Mouse (Mus musculus): ENCODE data around the gene Sirt5. TPM values are rescaled to one million over a fixed set of nuclear protein-coding genes. Genes with fewer than 3 reads are reported as not detected.

Sirt5 gene
- polyA plus RNA-seq, 1 experiment from 2014 or later = 22.5 TPM

DNA sequence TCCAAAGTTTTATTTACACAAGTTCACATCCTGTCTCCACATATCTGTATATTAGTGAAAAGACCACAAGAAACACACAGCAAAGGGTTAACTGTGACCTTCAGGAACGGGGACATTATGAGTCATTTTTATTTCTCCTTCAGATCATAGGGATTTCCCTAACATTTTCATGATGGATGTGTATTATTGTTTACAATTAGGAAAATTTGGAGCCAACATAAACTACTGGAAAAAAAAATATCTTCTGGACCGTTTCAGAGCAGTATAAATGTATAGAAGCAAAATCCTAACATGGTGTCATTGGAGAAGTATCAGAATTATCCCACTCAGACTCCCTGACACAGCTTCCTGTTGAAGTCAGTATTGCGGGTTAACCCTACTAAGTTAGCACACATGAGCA is 14.7 kb downstream of the Sirt5 start:
- ATAC-seq (ENCODE audit: borderline replicate concordance, extremely low read depth, low FRiP score, low TSS enrichment) = no peak
- WGBS = 40% methylated on average over 3 of the region's 3 CpGs
- Histone ChIP-seq H3K4me2 (no peak overlapping the region), H3K36me3 (peaks cover 17% of the 10 kb centered on the region; the same call in 1 of the 2 replicates), H3K9me3 (no peaks in the 10 kb centered on the region), H3K9ac (no peak overlapping the region), H3K4me1 (no peaks in the 10 kb centered on the region), H3K27me3 (no peaks in the 10 kb centered on the region), H3K4me3 (no peak overlapping the region), H3K27ac (no peak overlapping the region)

DNA sequence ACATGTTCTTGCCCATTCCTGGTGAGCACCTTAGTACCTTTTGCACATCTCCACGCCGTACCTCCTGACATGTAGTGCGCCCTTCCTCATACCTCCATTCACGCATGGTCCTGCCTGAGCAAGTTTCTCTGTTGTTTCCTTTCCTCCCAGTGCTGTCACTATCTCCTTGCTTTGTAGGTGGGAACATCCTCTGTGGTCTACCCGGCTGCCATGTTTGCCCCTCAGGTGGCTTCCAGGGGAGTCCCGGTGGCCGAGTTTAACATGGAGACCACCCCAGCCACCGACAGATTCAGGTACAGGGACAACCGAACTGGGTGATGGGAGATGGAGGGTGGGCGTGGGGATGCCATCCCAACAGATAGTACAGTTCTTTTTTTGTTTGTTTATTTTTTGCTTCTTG is 20.0 kb downstream of the Sirt5 start:
- H3K9ac ChIP-seq = no peak overlapping the region
- H3K4me3 ChIP-seq = no peak overlapping the region
- ATAC-seq (ENCODE audit: borderline replicate concordance, extremely low read depth, low FRiP score, low TSS enrichment) = no peak
- WGBS = 96% methylated on average over 10 of the region's 10 CpGs
- H3K9me3 ChIP-seq = no peaks in the 10 kb centered on the region
- no peak overlapping the region for H3K27ac ChIP-seq
- H3K36me3 ChIP-seq = peaks cover 3% of the 10 kb centered on the region; the same call in 1 of the 2 replicates
- no peak overlapping the region for H3K4me2 ChIP-seq
- H3K27me3 ChIP-seq = no peaks in the 10 kb centered on the region
- no peaks in the 10 kb centered on the region for H3K4me1 ChIP-seq

DNA sequence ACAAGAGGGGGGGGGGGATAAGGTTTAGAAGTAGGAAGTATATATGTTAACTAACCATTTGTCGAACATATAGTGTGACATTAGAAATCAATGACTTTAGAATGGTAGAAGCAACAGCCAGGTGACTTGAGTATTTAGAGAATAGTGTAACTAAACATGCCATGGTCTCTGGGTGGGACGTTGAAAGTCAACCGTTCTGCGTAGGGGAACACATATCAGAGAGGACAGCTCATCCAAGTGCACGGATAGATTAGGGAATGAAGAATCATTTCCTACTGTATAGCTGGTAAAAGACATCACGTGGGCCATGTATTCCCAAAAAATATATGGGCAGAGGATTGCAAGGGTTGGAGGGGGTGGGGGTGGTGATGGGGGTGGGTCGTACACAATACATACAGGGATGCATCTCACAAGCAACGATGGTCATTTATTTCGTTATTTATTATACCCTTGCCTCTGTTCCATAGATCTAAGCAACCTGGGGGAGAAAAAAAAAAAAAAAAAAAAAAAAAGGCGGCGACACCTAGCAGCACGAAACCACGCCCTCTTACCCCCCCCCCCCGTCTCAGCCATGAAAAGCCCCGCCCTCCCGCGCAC is 32.5 kb downstream of the Sirt5 start:
- 0 out of 2 replicates have a peak overlapping the region, but pooled peaks have one; percentile 95 for H3K27ac ChIP-seq
- peaks cover 32% of the 10 kb centered on the region for H3K36me3 ChIP-seq
- no peak overlapping the region for H3K9ac ChIP-seq
- H3K4me1 ChIP-seq = peaks cover 8% of the 10 kb centered on the region
- no peaks in the 10 kb centered on the region for H3K27me3 ChIP-seq
- WGBS = 48% methylated on average over 14 of the region's 17 CpGs
- H3K4me3 ChIP-seq = peak overlapping the region; percentile 80
- H3K4me2 ChIP-seq = peak overlapping the region; percentile 74
- ATAC-seq (ENCODE audit: borderline replicate concordance, extremely low read depth, low FRiP score, low TSS enrichment) = no peak
- no peaks in the 10 kb centered on the region for H3K9me3 ChIP-seq

DNA sequence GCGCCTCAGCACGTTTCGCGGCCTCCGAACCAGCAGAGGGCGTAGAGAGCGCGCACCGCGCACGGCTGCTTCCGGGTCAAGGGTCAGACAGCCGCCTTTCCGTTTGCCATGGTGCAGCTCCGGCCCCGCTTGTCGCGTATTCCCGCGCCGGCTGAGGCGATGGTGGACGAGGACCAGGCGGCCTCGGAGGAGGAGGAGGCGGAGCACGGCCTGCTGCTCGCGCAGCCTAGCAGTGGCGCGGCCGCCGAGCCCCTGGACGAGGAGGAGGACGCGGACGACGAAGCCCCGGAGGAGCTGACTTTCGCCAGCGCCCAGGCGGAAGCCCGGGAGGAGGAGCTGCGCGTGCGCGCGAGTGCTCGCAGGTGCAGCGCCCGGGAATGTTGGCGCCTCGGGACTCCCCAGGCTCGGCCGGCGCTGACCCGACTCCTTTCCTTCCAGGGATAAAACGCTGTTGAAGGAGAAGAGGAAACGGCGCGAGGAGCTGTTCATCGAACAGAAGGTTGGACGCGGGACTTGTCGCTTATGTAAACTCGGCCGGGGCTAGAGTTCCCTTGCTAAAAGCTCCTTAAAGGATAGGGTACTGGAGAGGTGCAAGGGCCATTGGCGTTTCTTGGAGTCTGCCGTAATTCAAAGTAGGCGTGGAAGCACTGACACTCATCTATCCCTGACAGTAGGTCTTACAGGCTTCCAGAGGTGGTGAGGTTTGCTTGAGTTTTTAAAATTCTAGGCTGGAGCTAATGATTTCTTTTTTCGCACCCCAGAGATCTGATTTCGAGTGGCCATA is 33.2 kb downstream of the Sirt5 start, which contains the start of gene Nol7:
TSS of gene Nol7 (plus strand) at position 94 of the 784 bp plus-strand sequence.
- Histone ChIP-seq H3K4me1 (peaks cover 8% of the 10 kb centered on the region), H3K9ac (peak within 1 kb of the TSS; percentile 83), H3K27me3 (no peaks in the 10 kb centered on the region), H3K36me3 (peaks cover 35% of the 10 kb centered on the region), H3K4me2 (peak within 1 kb of the TSS; percentile 74), H3K4me3 (peak within 1 kb of the TSS; percentile 80), H3K27ac (peak within 1 kb of the TSS; percentile 95), H3K9me3 (no peaks in the 10 kb centered on the region)
- peak; percentile 92 for ATAC-seq (ENCODE audit: borderline replicate concordance, extremely low read depth, low FRiP score, low TSS enrichment)
- WGBS = 1% methylated on average over 72 of the region's 72 CpGs

DNA sequence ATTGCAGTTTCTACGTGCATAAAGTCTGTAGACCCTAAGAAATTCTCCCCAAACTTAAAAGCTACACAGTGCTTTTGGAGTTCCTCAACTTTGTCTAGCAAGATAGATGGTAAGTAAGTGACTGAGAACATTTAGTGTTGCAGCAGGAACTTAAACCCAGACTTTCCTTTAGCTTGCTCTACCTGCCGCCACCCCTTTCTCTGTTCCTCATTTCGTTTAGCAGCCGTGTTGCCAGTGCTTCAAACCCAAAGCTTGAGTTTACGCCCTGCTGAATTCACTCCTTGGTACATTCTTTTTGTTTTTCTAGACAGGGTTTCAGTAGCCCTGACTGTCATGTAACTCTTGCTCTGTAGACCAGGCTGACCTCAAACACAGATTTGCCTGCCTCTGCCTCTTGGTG is 34.3 kb downstream of the Sirt5 start:
- Histone ChIP-seq H3K9me3 (no peaks in the 10 kb centered on the region), H3K27me3 (no peaks in the 10 kb centered on the region), H3K27ac (no peak overlapping the region), H3K36me3 (peaks cover 40% of the 10 kb centered on the region), H3K4me1 (peaks cover 8% of the 10 kb centered on the region), H3K4me2 (peak overlapping the region; percentile 74), H3K9ac (no peak overlapping the region), H3K4me3 (no peak overlapping the region)
- ATAC-seq (ENCODE audit: borderline replicate concordance, extremely low read depth, low FRiP score, low TSS enrichment) = no peak
- 83% methylated on average over 5 of the region's 5 CpGs for WGBS

DNA sequence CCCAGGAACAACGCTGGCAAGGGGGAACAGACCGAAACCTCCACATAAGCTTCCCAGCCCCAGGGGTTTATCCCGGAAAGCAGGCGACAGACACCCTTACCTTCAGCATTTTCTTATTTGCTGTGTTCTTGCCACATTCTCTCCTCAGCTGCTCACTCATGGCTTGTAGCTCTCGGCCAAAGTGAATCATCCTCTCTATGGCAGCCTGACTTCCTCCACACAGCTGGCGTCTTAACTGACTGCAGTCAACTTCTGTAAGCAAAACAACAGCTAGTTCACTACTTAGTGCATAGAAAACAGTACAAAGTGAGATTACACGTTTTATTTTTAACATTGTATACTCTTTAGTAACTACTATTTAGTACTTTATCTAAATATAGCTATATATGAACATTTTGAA is 47.0 kb downstream of the Sirt5 start:
- no peak overlapping the region for H3K4me3 ChIP-seq
- H3K27ac ChIP-seq = no peak overlapping the region
- H3K4me2 ChIP-seq = no peak overlapping the region
- H3K36me3 ChIP-seq = peaks cover 66% of the 10 kb centered on the region
- no peaks in the 10 kb centered on the region for H3K4me1 ChIP-seq
- no peaks in the 10 kb centered on the region for H3K27me3 ChIP-seq
- 88% methylated on average over 7 of the region's 7 CpGs for WGBS
- H3K9me3 ChIP-seq = no peaks in the 10 kb centered on the region
- H3K9ac ChIP-seq = no peak overlapping the region
- no peak for ATAC-seq (ENCODE audit: borderline replicate concordance, extremely low read depth, low FRiP score, low TSS enrichment)

DNA sequence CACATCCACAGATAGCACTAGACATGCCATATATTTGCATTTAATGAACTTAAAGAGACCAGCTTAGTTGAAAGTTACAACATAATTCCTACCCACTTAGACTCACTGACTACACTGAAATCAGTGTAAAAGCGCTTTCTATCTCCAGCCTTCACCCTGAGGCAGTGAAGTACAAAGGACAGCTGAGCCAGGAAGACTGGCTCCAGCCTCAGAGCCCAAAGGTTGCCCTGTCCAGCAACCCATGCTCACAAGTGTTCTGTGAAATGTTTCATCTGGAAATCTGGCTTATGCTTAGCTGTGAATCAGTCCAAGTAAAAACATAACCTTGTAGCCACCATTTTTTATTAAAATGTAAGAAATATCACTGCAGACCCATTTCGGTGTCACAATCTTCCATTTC is 48.3 kb downstream of the Sirt5 start:
- H3K36me3 ChIP-seq = peaks cover 60% of the 10 kb centered on the region
- no peak overlapping the region for H3K4me3 ChIP-seq
- H3K4me1 ChIP-seq = no peaks in the 10 kb centered on the region
- H3K9ac ChIP-seq = no peak overlapping the region
- 93% methylated on average over 2 of the region's 2 CpGs for WGBS
- no peaks in the 10 kb centered on the region for H3K27me3 ChIP-seq
- no peak overlapping the region for H3K4me2 ChIP-seq
- H3K27ac ChIP-seq = no peak overlapping the region
- no peak for ATAC-seq (ENCODE audit: borderline replicate concordance, extremely low read depth, low FRiP score, low TSS enrichment)
- H3K9me3 ChIP-seq = no peaks in the 10 kb centered on the region

DNA sequence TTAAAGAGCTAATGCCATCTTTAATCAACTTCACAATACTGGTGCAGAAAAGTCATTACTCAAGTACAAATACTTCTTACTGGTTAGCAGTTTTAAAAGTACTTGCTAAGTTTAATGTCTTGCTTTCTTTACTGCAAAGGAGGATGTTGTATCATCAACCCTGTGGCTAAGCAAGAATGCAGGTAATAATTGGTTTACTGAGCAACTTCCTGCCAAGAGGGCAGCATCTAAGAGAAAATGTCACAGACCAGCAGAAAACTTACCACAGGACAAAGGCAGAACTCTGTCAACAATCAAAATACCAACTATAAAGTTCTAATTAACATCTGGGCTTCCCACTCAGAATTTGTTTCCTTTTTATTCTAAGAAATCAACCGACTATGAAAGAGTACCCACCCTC is 50.0 kb downstream of the Sirt5 start:
- H3K27ac ChIP-seq = no peak overlapping the region
- no peaks in the 10 kb centered on the region for H3K9me3 ChIP-seq
- H3K4me2 ChIP-seq = no peak overlapping the region
- WGBS = 77% methylated on average over 1 of the region's 1 CpGs
- no peaks in the 10 kb centered on the region for H3K4me1 ChIP-seq
- peaks cover 68% of the 10 kb centered on the region for H3K36me3 ChIP-seq
- no peak for ATAC-seq (ENCODE audit: borderline replicate concordance, extremely low read depth, low FRiP score, low TSS enrichment)
- no peak overlapping the region for H3K4me3 ChIP-seq
- H3K27me3 ChIP-seq = no peaks in the 10 kb centered on the region
- H3K9ac ChIP-seq = no peak overlapping the region

DNA sequence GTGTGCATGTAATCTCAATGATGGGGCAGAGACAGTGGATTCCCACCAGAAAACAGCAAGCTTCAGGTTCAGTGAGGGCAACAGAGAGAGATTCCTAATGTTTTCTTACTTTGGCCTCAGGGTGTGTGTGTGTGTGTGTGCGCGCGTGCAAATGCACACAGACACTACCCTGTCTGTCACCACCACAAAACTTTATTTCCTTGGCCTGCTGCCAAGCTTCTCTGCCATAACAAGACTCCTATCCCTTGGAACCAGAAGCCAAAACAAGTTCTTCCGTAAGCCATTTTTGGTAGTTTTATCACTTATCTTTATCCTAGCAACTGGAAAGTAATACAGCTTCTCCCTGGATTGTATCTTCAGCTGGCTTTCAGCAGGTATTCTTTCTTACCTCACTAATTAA is 63.1 kb downstream of the Sirt5 start:
- H3K36me3 ChIP-seq = peaks cover 13% of the 10 kb centered on the region
- H3K27ac ChIP-seq = no peak overlapping the region
- H3K4me1 ChIP-seq = no peaks in the 10 kb centered on the region
- no peaks in the 10 kb centered on the region for H3K27me3 ChIP-seq
- 81% methylated on average over 4 of the region's 4 CpGs for WGBS
- ATAC-seq (ENCODE audit: borderline replicate concordance, extremely low read depth, low FRiP score, low TSS enrichment) = no peak
- no peak overlapping the region for H3K4me2 ChIP-seq
- H3K4me3 ChIP-seq = no peak overlapping the region
- no peak overlapping the region for H3K9ac ChIP-seq
- H3K9me3 ChIP-seq = no peaks in the 10 kb centered on the region

DNA sequence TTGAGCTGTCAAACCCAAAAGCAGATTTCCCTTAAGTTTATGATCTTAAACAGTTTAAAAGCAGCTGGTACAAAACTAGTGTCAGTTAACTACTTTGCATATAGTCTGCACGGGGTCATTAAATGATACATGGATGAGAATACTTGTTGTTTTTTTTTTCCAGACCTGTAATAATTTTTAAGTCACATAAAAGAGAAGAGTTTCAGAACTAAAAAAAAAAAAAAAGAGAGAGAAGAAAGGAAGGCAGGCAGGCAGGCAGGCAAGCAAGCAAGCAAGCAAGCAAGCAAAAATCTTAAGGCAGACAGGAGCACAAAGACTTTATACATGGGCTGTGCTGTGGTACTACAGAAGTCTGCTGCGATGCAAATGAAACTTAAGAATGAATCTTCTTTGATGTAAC is 68.1 kb downstream of the Sirt5 start:
- no peak for ATAC-seq (ENCODE audit: borderline replicate concordance, extremely low read depth, low FRiP score, low TSS enrichment)

DNA sequence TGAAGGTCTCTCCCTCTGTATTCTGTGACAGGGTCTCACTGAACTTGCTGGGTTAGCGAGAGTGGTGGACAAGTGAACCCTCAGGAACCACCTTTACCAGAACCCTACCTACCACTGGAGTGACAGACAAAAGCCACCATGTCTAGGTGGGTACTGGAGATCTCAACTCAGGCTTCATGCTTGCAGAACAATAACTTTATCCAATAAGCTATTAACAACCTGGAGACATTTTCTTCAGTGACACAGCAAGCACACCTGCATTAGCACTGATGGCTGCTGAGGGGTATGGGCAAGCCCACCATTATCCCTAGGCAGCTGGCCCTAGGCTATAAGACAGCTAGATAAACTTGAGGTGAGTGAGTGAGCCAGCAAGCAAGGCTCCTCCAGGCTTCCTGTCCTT is 75.1 kb downstream of the Sirt5 start:
- Histone ChIP-seq H3K4me1 (peaks cover 12% of the 10 kb centered on the region), H3K27me3 (no peaks in the 10 kb centered on the region), H3K9me3 (no peaks in the 10 kb centered on the region), H3K4me3 (no peak overlapping the region), H3K4me2 (no peak overlapping the region), H3K36me3 (no peaks in the 10 kb centered on the region), H3K9ac (no peak overlapping the region), H3K27ac (no peak overlapping the region)
- WGBS = 100% methylated on average over 1 of the region's 1 CpGs
- no peak for ATAC-seq (ENCODE audit: borderline replicate concordance, extremely low read depth, low FRiP score, low TSS enrichment)

More for the DNA sequence above, 68.1 kb downstream of the Sirt5 start:
- Histone ChIP-seq H3K4me1 (no peaks in the 10 kb centered on the region), H3K27ac (no peak overlapping the region), H3K9me3 (no peaks in the 10 kb centered on the region), H3K4me2 (no peak overlapping the region), H3K27me3 (no peaks in the 10 kb centered on the region), H3K9ac (no peak overlapping the region), H3K36me3 (peaks cover 4% of the 10 kb centered on the region; the same call in 1 of the 2 replicates), H3K4me3 (no peak overlapping the region)
- WGBS = 82% methylated on average over 2 of the region's 2 CpGs

DNA sequence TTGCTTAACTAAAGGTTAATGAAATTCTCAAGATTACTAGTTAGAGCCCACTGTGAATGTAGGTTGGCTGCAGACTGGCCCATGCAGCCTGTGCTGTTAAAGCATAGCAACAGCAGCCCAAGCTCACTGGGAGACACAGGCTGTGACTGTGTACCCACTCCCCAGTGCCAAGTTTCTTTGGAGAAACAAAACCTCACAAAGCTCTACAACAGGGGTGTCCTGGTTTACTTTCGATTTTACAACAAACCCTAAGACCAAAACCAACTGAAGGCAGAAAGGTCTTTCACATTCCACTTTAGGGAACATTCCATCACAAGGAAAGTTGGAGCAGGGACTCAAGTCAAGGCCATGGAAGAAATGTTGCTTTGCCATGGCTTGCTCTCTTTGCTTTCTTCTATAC is 77.3 kb downstream of the Sirt5 start:
- Histone ChIP-seq H3K4me1 (peaks cover 24% of the 10 kb centered on the region), H3K9ac (no peak overlapping the region), H3K4me2 (no peak overlapping the region), H3K9me3 (no peaks in the 10 kb centered on the region), H3K4me3 (no peak overlapping the region), H3K27me3 (no peaks in the 10 kb centered on the region), H3K36me3 (no peaks in the 10 kb centered on the region), H3K27ac (no peak overlapping the region)
- no peak for ATAC-seq (ENCODE audit: borderline replicate concordance, extremely low read depth, low FRiP score, low TSS enrichment)
- WGBS = 88% methylated on average over 1 of the region's 1 CpGs

Measured in lung, embryonic 15.5 days (tissue).